Mouse (Mus musculus): ENCODE results near the gene Rslcan18.

DNA sequence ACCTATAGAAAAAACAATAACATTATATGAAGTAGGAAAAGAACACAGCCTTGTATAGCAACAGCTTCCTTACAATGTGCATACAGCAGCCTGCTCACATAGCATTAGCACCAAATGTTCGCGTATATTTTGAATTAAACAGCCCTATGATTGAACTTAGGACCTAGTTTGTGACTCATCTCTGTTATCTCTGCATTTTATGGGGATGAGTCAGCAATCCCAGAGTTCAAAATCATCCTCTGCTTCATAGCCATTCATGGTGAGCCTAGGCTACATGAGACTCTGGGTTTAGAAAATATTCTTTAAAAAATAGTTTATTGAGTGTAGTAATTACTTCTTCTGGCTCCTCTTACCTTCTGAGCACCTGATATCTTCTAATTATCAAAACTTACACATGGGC lies 2.8 kb downstream of the Rslcan18 start:
- no peak for TF ChIP-seq CTCF (IDR thresholded peaks at IDR 0.05; ENCODE audit: control insufficient read depth, insufficient read depth, insufficient replicate concordance, low read depth, low read length)
- no peak for TF ChIP-seq POLR2A (IDR thresholded peaks at IDR 0.05; ENCODE audit: control insufficient read depth, low read depth, low read length)

Measured in testis, adult 2 months (tissue).